Mouse (Mus musculus): ENCODE measurements around the gene Nup210l.

- TF ChIP-seq CTCF (IDR thresholded peaks at IDR 0.05; ENCODE audit: low read depth, low read length) (no peak), POLR2A (IDR thresholded peaks at IDR 0.05; ENCODE audit: extremely low read depth, insufficient read depth, low read length) (no peak)
These were observed 41.5 kb downstream of the Nup210l start for GRCm38 (mm10) chr3:90145461-90145860.

All from liver, adult 2 months (tissue).